In genomic region chr17:23737493-23738445, GRCm38 (mm10) we compare ENCODE assay signal across 9 mouse cellular contexts. TPM values are rescaled to one million over a fixed set of nuclear protein-coding genes. Genes with fewer than 3 reads are reported as not detected.
DNase-seq lines count a peak whose midpoint lies in the region; ATAC-seq and TF ChIP-seq lines count a peak whose summit lies in the region.
"Had no signal": no experiment of that assay in that cellular context is flagged by ENCODE, and none has a peak within 500 bp of the region (broad histone marks: within the 10 kb centered on the region; RNA-seq: fewer than 3 reads in every experiment).

No protein-coding gene starts in this region.

- no peak overlapping the region for H3K27ac ChIP-seq in left cerebral cortex, adult 2 months
- H3K27ac ChIP-seq in hindbrain, embryonic 16.5 days (ENCODE audit: low read depth, low read length) = no peak overlapping the region
- H3K27ac ChIP-seq in neural tube, embryonic 13.5 days (replicated peaks) = no peak overlapping the region

- no peak overlapping the region for H3K4me3 ChIP-seq in left cerebral cortex, adult 2 months
- H3K4me3 ChIP-seq in hindbrain, embryonic 16.5 days (ENCODE audit: low read length) = no peak overlapping the region; the same call in 1 of the 2 replicates
- peak overlapping the region; percentile 85 for H3K4me3 ChIP-seq in neural tube, embryonic 13.5 days

- no peak for DNase-seq in left cerebral cortex, adult 2 months (ENCODE audit: extremely low spot score in 1 of 2, low spot score in 2 of 2)
- no peak for DNase-seq in left cerebral cortex, adult 8-10 months (ENCODE audit: low spot score in 2 of 2)
- peak; percentile 51 for DNase-seq in brain, adult 2 months (ENCODE audit: low read depth, low spot score)
- no peak for DNase-seq in left cerebral cortex, adult 11 months (ENCODE audit: low spot score)
- DNase-seq in layer of hippocampus, adult 18-20 months (ENCODE audit: low spot score in 2 of 2) = no peak
- DNase-seq: gastrocnemius, adult 2 months had no signal

- intact Hi-C loops in left cerebral cortex, adult 2 months (cut with DNase I) = no loop called here

- peak; percentile 27 for TF ChIP-seq CTCF in left cerebral cortex, adult 2 months (IDR thresholded peaks at IDR 0.05)

- H3K36me3 ChIP-seq in hindbrain, embryonic 16.5 days (ENCODE audit: control insufficient read depth, insufficient read depth, low read length) = peaks cover 12% of the 10 kb centered on the region
- H3K36me3 ChIP-seq in neural tube, embryonic 13.5 days = peaks cover 28% of the 10 kb centered on the region

- no peaks in the 10 kb centered on the region for H3K9me3 ChIP-seq in hindbrain, embryonic 16.5 days (ENCODE audit: control insufficient read depth, low read length)
- no peaks in the 10 kb centered on the region for H3K9me3 ChIP-seq in neural tube, embryonic 13.5 days

- 62% methylated on average over 15 of the region's 15 CpGs for WGBS in hindbrain, embryonic 16.5 days
- 67% methylated on average over 15 of the region's 15 CpGs for WGBS in neural tube, embryonic 13.5 days

- H3K27me3 ChIP-seq in hindbrain, embryonic 16.5 days (replicated peaks; ENCODE audit: control insufficient read depth, insufficient read depth, low read length) = peaks cover 18% of the 10 kb centered on the region
- peaks cover 23% of the 10 kb centered on the region for H3K27me3 ChIP-seq in neural tube, embryonic 13.5 days

- H3K4me1 ChIP-seq in hindbrain, embryonic 16.5 days (ENCODE audit: control insufficient read depth, insufficient read depth, low read depth, low read length) = peaks cover 27% of the 10 kb centered on the region
- peaks cover 35% of the 10 kb centered on the region for H3K4me1 ChIP-seq in neural tube, embryonic 13.5 days (replicated peaks)

- H3K4me2 ChIP-seq in hindbrain, embryonic 16.5 days (ENCODE audit: low read length) = peak overlapping the region; percentile 85
- H3K4me2 ChIP-seq in neural tube, embryonic 13.5 days = peak overlapping the region; percentile 77

- peak overlapping the region; percentile 5 for H3K9ac ChIP-seq in hindbrain, embryonic 16.5 days (ENCODE audit: low read depth, low read length)
- 0 out of 2 replicates have a peak overlapping the region, but pooled peaks have one; percentile 34 for H3K9ac ChIP-seq in neural tube, embryonic 13.5 days

- ATAC-seq in hindbrain, embryonic 16.5 days = no peak
- ATAC-seq in neural tube, embryonic 13.5 days (ENCODE audit: low read depth) = no peak

RNA-seq across cellular contexts. Expression of gene Paqr4, which starts 2.9 kb away (rescaled TPM):
- 10 to 100 TPM; 50.9 to 56.0 TPM for total RNA-seq in left cerebral cortex, adult 2 months (2021)
- total RNA-seq in left cerebral cortex, adult 8-10 months (2022) = 10 to 100 TPM; 60.6 to 69.2 (median 62.3) TPM
- 81.4 and 84.1 TPM in 2 replicates for polyA plus RNA-seq in hindbrain, embryonic 16.5 days (2015; fragmentation: Nextera tagmentation; extraction: Ambion mirVana)
- polyA plus RNA-seq in neural tube, embryonic 13.5 days (2015; fragmentation: Nextera tagmentation; extraction: Ambion mirVana) = 48.3 and 51.5 TPM in 2 replicates
- total RNA-seq in layer of hippocampus, adult 18-20 months (2021) = 10 to 100 TPM; 52.0 to 53.6 TPM

RNA-seq across cellular contexts. Expression of gene Kremen2, which starts 7.9 kb away (rescaled TPM):
- under 1 TPM; 0.68 TPM for total RNA-seq in left cerebral cortex, adult 2 months (2021)
- 1 to 10 TPM in 2 of 4 experiments, under 1 TPM in 2; 0.78 to 1.4 (median 1.0) TPM for total RNA-seq in left cerebral cortex, adult 8-10 months (2022)
- polyA plus RNA-seq in hindbrain, embryonic 16.5 days (2015; fragmentation: Nextera tagmentation; extraction: Ambion mirVana) = 1.4 and 1.8 TPM in 2 replicates
- polyA plus RNA-seq in neural tube, embryonic 13.5 days (2015; fragmentation: Nextera tagmentation; extraction: Ambion mirVana) = 1.5 and 3.0 TPM in 2 replicates
- total RNA-seq in layer of hippocampus, adult 18-20 months (2021) = under 1 TPM; 0.30 to 0.52 TPM
- total RNA-seq: gastrocnemius, adult 2 months had no signal

RNA-seq across cellular contexts. Expression of gene Pkmyt1, which starts 11.6 kb away (rescaled TPM):
- 1 to 10 TPM; 4.3 TPM for total RNA-seq in left cerebral cortex, adult 2 months (2021)
- 1 to 10 TPM; 4.6 to 6.4 (median 5.5) TPM for total RNA-seq in left cerebral cortex, adult 8-10 months (2022)
- polyA plus RNA-seq in hindbrain, embryonic 16.5 days (2015; fragmentation: Nextera tagmentation; extraction: Ambion mirVana) = 20.8 and 21.1 TPM in 2 replicates
- polyA plus RNA-seq in neural tube, embryonic 13.5 days (2015; fragmentation: Nextera tagmentation; extraction: Ambion mirVana) = 13.9 and 16.7 TPM in 2 replicates
- 1 to 10 TPM; 3.4 to 3.8 TPM for total RNA-seq in layer of hippocampus, adult 18-20 months (2021)

RNA-seq across cellular contexts. Expression of gene 1520401A03Rik, which starts 15.2 kb away (rescaled TPM):
- under 1 TPM; 0.23 to 0.32 TPM for total RNA-seq in left cerebral cortex, adult 2 months (2021)
- total RNA-seq in left cerebral cortex, adult 8-10 months (2022) = under 1 TPM in 3 of 4 experiments, not detected in 1; 0.11 to 0.57 (median 0.19) TPM
- polyA plus RNA-seq in hindbrain, embryonic 16.5 days (2015; fragmentation: Nextera tagmentation; extraction: Ambion mirVana) = 0.13 TPM in 1 of 2 replicates, not detected in the other
- polyA plus RNA-seq in neural tube, embryonic 13.5 days (2015; fragmentation: Nextera tagmentation; extraction: Ambion mirVana) = 0.36 and 0.54 TPM in 2 replicates
- under 1 TPM in 1 of 2 experiments, not detected in 1; 0.33 TPM for total RNA-seq in layer of hippocampus, adult 18-20 months (2021)
- total RNA-seq: gastrocnemius, adult 2 months had no signal
- polyA plus RNA-seq: spleen, adult 2 months had no signal

RNA-seq across cellular contexts. Expression of gene Flywch1, which starts 33.6 kb away (rescaled TPM):
- 100 to 1,000 TPM; 425 to 428 TPM for total RNA-seq in left cerebral cortex, adult 2 months (2021)
- 100 to 1,000 TPM; 423 to 484 (median 468) TPM for total RNA-seq in left cerebral cortex, adult 8-10 months (2022)
- 202 and 203 TPM in 2 replicates for polyA plus RNA-seq in hindbrain, embryonic 16.5 days (2015; fragmentation: Nextera tagmentation; extraction: Ambion mirVana)
- 213 and 231 TPM in 2 replicates for polyA plus RNA-seq in neural tube, embryonic 13.5 days (2015; fragmentation: Nextera tagmentation; extraction: Ambion mirVana)
- total RNA-seq in layer of hippocampus, adult 18-20 months (2021) = 100 to 1,000 TPM; 390 to 405 TPM
